Mouse (Mus musculus): ENCODE results near the gene Dnah2. TPM values are rescaled to one million over a fixed set of nuclear protein-coding genes. Genes with fewer than 3 reads are reported as not detected.

Gene Dnah2
- total and polyA plus RNA-seq, 2 experiments from 2014 or later = 3.9 to 9.5 TPM

GRCm38 (mm10) chr11:69559851-69560765 lies 11.2 kb upstream of the Dnah2 start, which contains the start of gene Efnb3:
Efnb3 (minus strand) TSS chr11:69560205.
- TF ChIP-seq CTCF (IDR thresholded peaks at IDR 0.05) = no peak
- DNase-seq (ENCODE audit: low spot score) = peak; percentile 82
- Histone ChIP-seq H3K4me1 (ENCODE audit: insufficient read depth, low read length) (peaks cover 34% of the 10 kb centered on the region), H3K27ac (ENCODE audit: low read depth, low read length) (peak within 1 kb of the TSS; percentile 91), H3K4me3 (ENCODE audit: low read depth, low read length) (peak within 1 kb of the TSS; percentile 91), H3K9me3 (ENCODE audit: low read length) (no peaks in the 10 kb centered on the region), H3K4me2 (ENCODE audit: low read depth, low read length, poor library complexity, severe bottlenecking) (peak within 1 kb of the TSS; percentile 83), H3K36me3 (ENCODE audit: insufficient read depth, low read length) (peaks cover 22% of the 10 kb centered on the region), H3K9ac (replicated peaks; ENCODE audit: low read length, poor library complexity, severe bottlenecking) (peak within 1 kb of the TSS; percentile 98), H3K27me3 (ENCODE audit: insufficient read depth, low read length) (no peaks in the 10 kb centered on the region)
- peak; percentile 56 for ATAC-seq (ENCODE audit: low FRiP score)
- WGBS = 1% methylated on average over 51 of the region's 59 CpGs

- H3K9me3 ChIP-seq (ENCODE audit: low read length) = no peaks in the 10 kb centered on the region
- ATAC-seq (ENCODE audit: low FRiP score) (no peak), DNase-seq (ENCODE audit: low spot score) (no peak)
- peaks cover 37% of the 10 kb centered on the region for H3K4me1 ChIP-seq (ENCODE audit: insufficient read depth, low read length)
- H3K36me3 ChIP-seq (ENCODE audit: insufficient read depth, low read length) = peaks cover 29% of the 10 kb centered on the region
- no peaks in the 10 kb centered on the region for H3K27me3 ChIP-seq (ENCODE audit: insufficient read depth, low read length)
- peak overlapping the region; percentile 98 for H3K9ac ChIP-seq (replicated peaks; ENCODE audit: low read length, poor library complexity, severe bottlenecking)
- WGBS = 4% methylated on average over 5 of the region's 5 CpGs
- H3K27ac ChIP-seq (ENCODE audit: low read depth, low read length) = peak overlapping the region; percentile 91
- no peak for TF ChIP-seq CTCF (IDR thresholded peaks at IDR 0.05)
- H3K4me3 ChIP-seq (ENCODE audit: low read depth, low read length) = peak overlapping the region; percentile 91
- H3K4me2 ChIP-seq (ENCODE audit: low read depth, low read length, poor library complexity, severe bottlenecking) = peak overlapping the region; percentile 83
Observed at GRCm38 (mm10) chr11:69559183-69559582, 10.3 kb upstream of the Dnah2 start.

- Histone ChIP-seq H3K9ac (replicated peaks; ENCODE audit: low read length, poor library complexity, severe bottlenecking) (peak overlapping the region; percentile 98), H3K4me3 (ENCODE audit: low read depth, low read length) (peak overlapping the region; percentile 91), H3K27me3 (ENCODE audit: insufficient read depth, low read length) (no peaks in the 10 kb centered on the region), H3K9me3 (ENCODE audit: low read length) (no peaks in the 10 kb centered on the region), H3K4me1 (ENCODE audit: insufficient read depth, low read length) (peaks cover 39% of the 10 kb centered on the region), H3K36me3 (ENCODE audit: insufficient read depth, low read length) (peaks cover 28% of the 10 kb centered on the region), H3K27ac (ENCODE audit: low read depth, low read length) (peak overlapping the region; percentile 91), H3K4me2 (ENCODE audit: low read depth, low read length, poor library complexity, severe bottlenecking) (peak overlapping the region; percentile 83)
- 11% methylated on average over 6 of the region's 6 CpGs for WGBS
- ATAC-seq (ENCODE audit: low FRiP score) (no peak), DNase-seq (ENCODE audit: low spot score) (no peak)
- TF ChIP-seq CTCF (IDR thresholded peaks at IDR 0.05) = no peak
Observed at GRCm38 (mm10) chr11:69558756-69559155, 9.8 kb upstream of the Dnah2 start.

GRCm38 (mm10) chr11:69557381-69557958 lies 8.6 kb upstream of the Dnah2 start:
- peak overlapping the region; percentile 61 for H3K9ac ChIP-seq (replicated peaks; ENCODE audit: low read length, poor library complexity, severe bottlenecking)
- no peak for ATAC-seq (ENCODE audit: low FRiP score)
- peak; percentile 83 for DNase-seq (ENCODE audit: low spot score)
- H3K27me3 ChIP-seq (ENCODE audit: insufficient read depth, low read length) = no peaks in the 10 kb centered on the region
- H3K9me3 ChIP-seq (ENCODE audit: low read length) = no peaks in the 10 kb centered on the region
- peak overlapping the region; percentile 91 for H3K4me3 ChIP-seq (ENCODE audit: low read depth, low read length)
- TF ChIP-seq CTCF (IDR thresholded peaks at IDR 0.05) = no peak
- peak overlapping the region; percentile 65 for H3K27ac ChIP-seq (ENCODE audit: low read depth, low read length)
- peak overlapping the region; percentile 83 for H3K4me2 ChIP-seq (ENCODE audit: low read depth, low read length, poor library complexity, severe bottlenecking)
- peaks cover 51% of the 10 kb centered on the region for H3K4me1 ChIP-seq (ENCODE audit: insufficient read depth, low read length)
- 8% methylated on average over 14 of the region's 14 CpGs for WGBS
- H3K36me3 ChIP-seq (ENCODE audit: insufficient read depth, low read length) = peaks cover 23% of the 10 kb centered on the region

GRCm38 (mm10) chr11:69554539-69555140 lies 5.7 kb upstream of the Dnah2 start:
- Histone ChIP-seq H3K4me2 (ENCODE audit: low read depth, low read length, poor library complexity, severe bottlenecking) (no peak overlapping the region), H3K4me3 (ENCODE audit: low read depth, low read length) (no peak overlapping the region), H3K36me3 (ENCODE audit: insufficient read depth, low read length) (peaks cover 23% of the 10 kb centered on the region), H3K27ac (ENCODE audit: low read depth, low read length) (peak overlapping the region; percentile 51), H3K4me1 (ENCODE audit: insufficient read depth, low read length) (peaks cover 45% of the 10 kb centered on the region), H3K9ac (replicated peaks; ENCODE audit: low read length, poor library complexity, severe bottlenecking) (0 out of 2 replicates have a peak overlapping the region, but pooled peaks have one; percentile 33), H3K27me3 (ENCODE audit: insufficient read depth, low read length) (no peaks in the 10 kb centered on the region), H3K9me3 (ENCODE audit: low read length) (no peaks in the 10 kb centered on the region)
- WGBS = 81% methylated on average over 5 of the region's 5 CpGs
- TF ChIP-seq CTCF (IDR thresholded peaks at IDR 0.05) = no peak
- ATAC-seq (ENCODE audit: low FRiP score) (no peak), DNase-seq (ENCODE audit: low spot score) (no peak)
